Mouse (Mus musculus) spleen, adult 10 weeks (tissue): Measurements from ENCODE around the gene Taf12. TPM values are rescaled to one million over a fixed set of nuclear protein-coding genes. Genes with fewer than 3 reads are reported as not detected.

Experiments
- polyA plus RNA-seq: library from polyadenylated mRNA; stranded (reverse); fragments of 350-450 nt; fragmentation: Illumina TruSeq; extraction: RNeasy Lipid Tissue Mini Kit (QIAGEN cat#74804); gene quantifications from one replicate; pipeline ENCODE4 v1.2.3, GENCODE M21; 2015; ENCODE audit warnings: low replicate concordance; ENCODE audit not compliant: insufficient read depth

The Taf12 gene
- 37.9 TPM for polyA plus RNA-seq

GRCm38 (mm10) chr4:132274156-132274862 lies at the start of gene Taf12:
Taf12 (plus strand) TSS chr4:132274375.

GRCm38 (mm10) chr4:132261514-132262357 lies 12.4 kb upstream of the Taf12 start, which contains the start of gene Gmeb1:
Gmeb1 (minus strand) TSS chr4:132261602.

GRCm38 (mm10) chr4:132302939-132303479 lies 28.8 kb downstream of the Taf12 start, which contains the start of gene Rab42:
Rab42 (minus strand) TSS chr4:132303385.

GRCm38 (mm10) chr4:132329115-132329834 lies 55.1 kb downstream of the Taf12 start, which contains the start of gene Trnau1ap:
Trnau1ap (minus strand) TSS chr4:132329538.

Other genes starting within 250 kb of the Taf12 start
- gene Gm10300, start 199.7 kb upstream of the Taf12 start, polyA plus RNA-seq, result not detected
- gene Epb41, start 199.1 kb upstream of the Taf12 start, polyA plus RNA-seq, result 183 TPM
- gene Oprd1, start 129.9 kb upstream of the Taf12 start, polyA plus RNA-seq, result 0.37 TPM
- 59.6 TPM for gene Ythdf2, start 62.1 kb upstream of the Taf12 start, polyA plus RNA-seq
- 19.9 TPM for gene Gmeb1, start 12.8 kb upstream of the Taf12 start, polyA plus RNA-seq
- 0.36 TPM for gene Rab42, start 29.0 kb downstream of the Taf12 start, polyA plus RNA-seq
- 44.6 TPM for gene Trnau1ap, start 55.2 kb downstream of the Taf12 start, polyA plus RNA-seq
- gene Rcc1, start 79.2 kb downstream of the Taf12 start, polyA plus RNA-seq, result 25.2 TPM
- gene Phactr4, start 148.1 kb downstream of the Taf12 start, polyA plus RNA-seq, result 21.3 TPM
- gene Med18, start 189.5 kb downstream of the Taf12 start, polyA plus RNA-seq, result 7.9 TPM
- gene Sesn2, start 236.1 kb downstream of the Taf12 start, polyA plus RNA-seq, result 5.6 TPM